Mouse (Mus musculus) G1E (cell line): Measurements from ENCODE around the gene Rspo3. TPM values are rescaled to one million over a fixed set of nuclear protein-coding genes. Genes with fewer than 3 reads are reported as not detected.

Experiments used
- ATAC-seq: 2 replicates; pipeline ENCODE4 v1.8.0; 2016; ENCODE audit warnings: mild to moderate bottlenecking; ENCODE audit not compliant: insufficient number of reproducible peaks, poor library complexity, low FRiP score, severe bottlenecking; ENCODE audit errors: extremely low read depth
- DNase-seq: peaks from one replicate; pipeline ENCODE4 v3.0.0; 2012; ENCODE audit warnings: low spot score
- H3K27me3 ChIP-seq: 2 replicates; pipeline ENCODE4 v1.6.1; 2012; ENCODE audit warnings: mild to moderate bottlenecking, low read length, inconsistent platforms; ENCODE audit not compliant: insufficient read depth
- H3K36me3 ChIP-seq: replicated peaks from 2 replicates; pipeline ENCODE3; 2012; ENCODE audit warnings: mild to moderate bottlenecking, inconsistent platforms
- H3K4me1 ChIP-seq: 2 replicates; pipeline ENCODE4 v1.6.1; 2012; ENCODE audit warnings: low read depth, low read length, inconsistent platforms, mixed read lengths; ENCODE audit not compliant: insufficient read depth
- H3K4me3 ChIP-seq: 2 replicates; pipeline ENCODE4 v1.5.1; 2012; ENCODE audit warnings: low read depth, mild to moderate bottlenecking, inconsistent platforms, low read length, moderate library complexity, mixed read lengths
- H3K9me3 ChIP-seq: replicated peaks from 2 replicates; pipeline ENCODE4 v1.6.1; 2012; ENCODE audit warnings: inconsistent platforms
- CTCF ChIP-seq: IDR thresholded peaks from 2 replicates; pipeline ENCODE4 v1.5.1; 2012; ENCODE audit warnings: low read depth, low read length, inconsistent platforms, mixed read lengths
- GATA1 ChIP-seq: IDR thresholded peaks from 2 replicates; pipeline ENCODE4 v1.6.1; 2012; ENCODE audit warnings: borderline replicate concordance, low read length, inconsistent platforms, mixed read lengths
- GATA2 ChIP-seq: IDR thresholded peaks from 2 replicates; pipeline ENCODE4 v1.6.1; 2012; ENCODE audit warnings: low read depth, low read length, inconsistent platforms, borderline replicate concordance
- POLR2AphosphoS5 ChIP-seq: IDR thresholded peaks from 2 replicates; pipeline ENCODE4 v1.6.1; 2012; ENCODE audit warnings: low read depth, low read length, inconsistent platforms; ENCODE audit not compliant: insufficient replicate concordance
- TAL1 ChIP-seq: conservative IDR thresholded peaks from 2 replicates; pipeline ENCODE4 v1.6.1; 2012; ENCODE audit warnings: low read depth, low read length, inconsistent platforms, mixed read lengths
- polyA plus RNA-seq: library from polyadenylated mRNA; stranded (reverse); fragments of >175 nt; gene quantifications from 2 replicates; pipeline ENCODE4 v1.2.3, GENCODE M21; 2012
- total RNA-seq, 2 experiments: library from RNA; stranded (forward) in 1 of 2; stranded (reverse) in 1 of 2; fragments of 200-1000 nt in 1 of 2; fragments of >200 nt in 1 of 2; fragmentation: Nextera tagmentation in 1 of 2; gene quantifications; 2 replicates each; pipeline ENCODE4 v1.2.3; 2014 to 2017

Gene Rspo3
- total and polyA plus RNA-seq, 3 experiments: 0.75 to 6.7 (median 6.1) TPM

DNA sequence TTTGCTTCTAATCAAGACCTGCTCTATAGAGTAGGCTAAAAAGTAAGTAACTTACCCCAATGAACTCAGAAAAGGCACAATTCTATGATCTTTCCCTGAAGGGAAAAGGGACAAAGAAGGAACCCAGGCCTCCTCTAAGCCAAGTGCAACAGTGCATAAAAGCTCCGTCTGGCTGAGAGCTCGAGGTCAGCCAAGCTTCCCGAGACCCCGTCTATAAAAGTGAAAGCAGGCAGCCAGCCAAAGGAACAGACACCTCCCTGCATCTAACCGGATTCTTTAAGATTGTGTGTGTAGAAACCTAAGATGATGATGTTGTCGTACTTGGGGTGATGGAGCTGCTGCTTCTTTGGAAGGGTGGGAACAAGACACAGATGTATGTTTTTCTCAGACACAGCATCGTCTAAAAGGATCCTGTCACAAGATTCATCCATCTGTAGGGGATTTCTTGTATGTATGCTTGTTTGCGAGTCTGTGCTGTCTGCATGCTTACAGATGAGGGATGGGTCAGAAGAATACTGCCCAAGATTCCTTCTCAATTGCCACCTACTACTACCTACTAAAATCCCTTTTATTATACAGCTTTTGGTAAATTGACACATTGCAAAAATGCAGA is 132.9 kb downstream of the Rspo3 start:
- Histone ChIP-seq H3K36me3 (no peaks in the 10 kb centered on the region), H3K4me3 (no peak overlapping the region), H3K27me3 (peaks cover 9% of the 10 kb centered on the region), H3K9me3 (no peaks in the 10 kb centered on the region), H3K4me1 (no peaks in the 10 kb centered on the region)
- no peak for ATAC-seq
- no peak for DNase-seq
- TF ChIP-seq POLR2AphosphoS5 (no peak), GATA2 (no peak), CTCF (no peak), TAL1 (no peak), GATA1 (no peak)

Other genes with a start within 250 kb of the Rspo3 start
- gene Echdc1, start 222.7 kb downstream of the Rspo3 start, total RNA-seq (2014; fragmentation: Nextera tagmentation): 39.5 and 41.3 TPM in 2 replicates
- gene Echdc1, start 222.7 kb downstream of the Rspo3 start, total RNA-seq (2017): 68.0 and 73.6 TPM in 2 replicates
- gene Echdc1, start 222.7 kb downstream of the Rspo3 start, polyA plus RNA-seq: 2.5 and 3.7 TPM in 2 replicates
- gene Rnf146, start 173.4 kb downstream of the Rspo3 start, total RNA-seq (2014; fragmentation: Nextera tagmentation): 52.1 and 61.7 TPM in 2 replicates
- gene Rnf146, start 173.4 kb downstream of the Rspo3 start, total RNA-seq (2017): 55.2 and 63.8 TPM in 2 replicates
- 6.8 and 7.0 TPM in 2 replicates for gene Rnf146, start 173.4 kb downstream of the Rspo3 start, polyA plus RNA-seq